Mouse (Mus musculus): ENCODE data around the gene Bach1. TPM values are rescaled to one million over a fixed set of nuclear protein-coding genes. Genes with fewer than 3 reads are reported as not detected.

The Bach1 gene
- polyA plus RNA-seq, 1 experiment from 2014 or later = 14.3 TPM

- H3K4me1 ChIP-seq (ENCODE audit: control insufficient read depth, insufficient read depth, low read length) = peaks cover 3% of the 10 kb centered on the region
- H3K4me3 ChIP-seq (ENCODE audit: low read depth, low read length) = no peak overlapping the region
- no peak overlapping the region for H3K27ac ChIP-seq (ENCODE audit: low read length)
- H3K9me3 ChIP-seq (replicated peaks; ENCODE audit: control insufficient read depth, low read length, poor library complexity, severe bottlenecking) = no peaks in the 10 kb centered on the region
- no peak for ATAC-seq
- H3K4me2 ChIP-seq (ENCODE audit: low read length) = no peak overlapping the region
- WGBS = 87% methylated on average over 18 of the region's 18 CpGs
- H3K27me3 ChIP-seq (ENCODE audit: control insufficient read depth, insufficient read depth, low read depth, low read length) = no peaks in the 10 kb centered on the region
- no peak overlapping the region for H3K9ac ChIP-seq (ENCODE audit: low read depth, low read length)
- H3K36me3 ChIP-seq (ENCODE audit: control insufficient read depth, insufficient read depth, low read length) = 0 out of 2 replicates have a peak, but pooled peaks cover 3% of the 10 kb centered on the region
Observed at GRCm38 (mm10) chr16:87712986-87713693, 14.4 kb downstream of the Bach1 start.

DNA sequence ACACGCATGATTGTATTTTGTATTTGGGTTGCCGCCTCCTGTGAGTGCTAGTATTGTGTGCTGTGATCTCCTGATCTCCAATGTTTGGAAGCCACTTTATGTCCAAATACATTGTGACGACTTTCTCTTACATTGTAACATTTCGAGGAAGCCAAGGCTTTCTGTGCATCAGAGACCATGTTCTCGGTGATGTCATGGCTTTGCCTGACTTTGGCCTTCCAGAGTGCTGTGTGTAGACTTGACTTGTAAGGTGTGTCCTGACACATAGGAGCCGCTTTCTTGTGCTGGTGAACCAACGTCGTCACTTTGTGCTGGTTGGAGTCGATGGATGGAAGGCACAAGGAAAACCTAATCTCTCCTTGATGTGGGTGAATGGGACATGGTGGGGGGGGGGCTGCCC, 15.8 kb downstream of the Bach1 start:
- no peak overlapping the region for H3K27ac ChIP-seq (ENCODE audit: low read length)
- no peak overlapping the region for H3K4me3 ChIP-seq (ENCODE audit: low read depth, low read length)
- no peaks in the 10 kb centered on the region for H3K27me3 ChIP-seq (ENCODE audit: control insufficient read depth, insufficient read depth, low read depth, low read length)
- whole genome bisulfite sequencing = 93% methylated on average over 9 of the region's 9 CpGs
- H3K36me3 ChIP-seq (ENCODE audit: control insufficient read depth, insufficient read depth, low read length) = 0 out of 2 replicates have a peak, but pooled peaks cover 3% of the 10 kb centered on the region
- H3K4me1 ChIP-seq (ENCODE audit: control insufficient read depth, insufficient read depth, low read length) = no peaks in the 10 kb centered on the region; the same call in 1 of the 2 replicates
- H3K4me2 ChIP-seq (ENCODE audit: low read length) = no peak overlapping the region
- 0 out of 2 replicates have a peak, but pooled peaks have one; percentile 19 for ATAC-seq
- no peaks in the 10 kb centered on the region for H3K9me3 ChIP-seq (replicated peaks; ENCODE audit: control insufficient read depth, low read length, poor library complexity, severe bottlenecking)
- H3K9ac ChIP-seq (ENCODE audit: low read depth, low read length) = no peak overlapping the region

DNA sequence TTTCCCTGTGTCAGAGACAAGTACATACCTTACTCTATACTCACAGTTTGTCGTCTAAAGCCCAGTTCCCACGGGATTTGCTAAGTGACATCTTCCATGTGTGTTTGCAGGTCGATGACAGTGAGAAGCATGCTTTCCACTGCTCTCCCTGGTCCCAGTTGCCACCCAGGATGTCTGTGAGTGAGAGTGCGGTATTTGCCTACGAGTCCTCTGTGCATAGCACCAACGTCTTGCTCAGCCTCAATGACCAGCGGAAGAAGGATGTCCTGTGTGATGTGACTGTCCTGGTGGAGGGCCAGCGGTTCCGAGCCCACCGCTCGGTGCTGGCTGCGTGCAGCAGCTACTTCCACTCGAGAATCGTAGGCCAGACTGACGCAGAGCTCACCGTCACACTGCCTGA, 16.5 kb downstream of the Bach1 start:
- Histone ChIP-seq H3K4me3 (ENCODE audit: low read depth, low read length) (no peak overlapping the region), H3K9ac (ENCODE audit: low read depth, low read length) (no peak overlapping the region), H3K27ac (ENCODE audit: low read length) (no peak overlapping the region), H3K9me3 (replicated peaks; ENCODE audit: control insufficient read depth, low read length, poor library complexity, severe bottlenecking) (no peaks in the 10 kb centered on the region), H3K27me3 (ENCODE audit: control insufficient read depth, insufficient read depth, low read depth, low read length) (no peaks in the 10 kb centered on the region), H3K4me1 (ENCODE audit: control insufficient read depth, insufficient read depth, low read length) (no peaks in the 10 kb centered on the region; the same call in 1 of the 2 replicates), H3K4me2 (ENCODE audit: low read length) (no peak overlapping the region), H3K36me3 (ENCODE audit: control insufficient read depth, insufficient read depth, low read length) (peaks cover 5% of the 10 kb centered on the region; the same call in 1 of the 2 replicates)
- ATAC-seq = no peak
- WGBS = 92% methylated on average over 16 of the region's 16 CpGs

DNA sequence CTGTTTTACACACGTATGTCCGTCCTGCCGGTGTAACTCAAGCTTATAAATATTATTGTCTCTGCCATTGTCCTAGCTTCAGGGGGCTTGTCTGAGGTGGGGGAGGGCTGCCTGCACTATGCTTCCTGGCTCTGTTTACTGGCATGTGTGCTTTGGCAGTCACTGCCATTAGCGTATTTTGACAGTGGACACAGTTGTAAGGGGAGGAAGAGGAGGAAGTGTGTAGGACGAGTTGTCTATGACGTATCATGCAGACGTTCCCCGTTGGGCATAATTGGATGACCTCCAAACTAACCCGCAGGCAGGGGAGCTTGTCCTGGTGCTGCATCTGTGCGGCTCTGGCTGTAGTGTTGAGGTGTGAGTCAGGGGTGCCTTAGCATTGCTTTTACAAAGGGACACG, 17.5 kb downstream of the Bach1 start:
- Histone ChIP-seq H3K9me3 (replicated peaks; ENCODE audit: control insufficient read depth, low read length, poor library complexity, severe bottlenecking) (no peaks in the 10 kb centered on the region), H3K4me2 (ENCODE audit: low read length) (no peak overlapping the region), H3K4me3 (ENCODE audit: low read depth, low read length) (no peak overlapping the region), H3K4me1 (ENCODE audit: control insufficient read depth, insufficient read depth, low read length) (no peaks in the 10 kb centered on the region; the same call in 1 of the 2 replicates), H3K9ac (ENCODE audit: low read depth, low read length) (no peak overlapping the region), H3K27ac (ENCODE audit: low read length) (no peak overlapping the region), H3K27me3 (ENCODE audit: control insufficient read depth, insufficient read depth, low read depth, low read length) (no peaks in the 10 kb centered on the region), H3K36me3 (ENCODE audit: control insufficient read depth, insufficient read depth, low read length) (peaks cover 6% of the 10 kb centered on the region; the same call in 1 of the 2 replicates)
- no peak for ATAC-seq
- WGBS = 77% methylated on average over 11 of the region's 11 CpGs

- WGBS = 70% methylated on average over 5 of the region's 5 CpGs
- H3K27me3 ChIP-seq (ENCODE audit: control insufficient read depth, insufficient read depth, low read depth, low read length) = no peaks in the 10 kb centered on the region
- no peak overlapping the region for H3K4me3 ChIP-seq (ENCODE audit: low read depth, low read length)
- H3K9me3 ChIP-seq (replicated peaks; ENCODE audit: control insufficient read depth, low read length, poor library complexity, severe bottlenecking) = no peaks in the 10 kb centered on the region
- no peak for ATAC-seq
- no peak overlapping the region for H3K4me2 ChIP-seq (ENCODE audit: low read length)
- no peaks in the 10 kb centered on the region for H3K4me1 ChIP-seq (ENCODE audit: control insufficient read depth, insufficient read depth, low read length)
- H3K9ac ChIP-seq (ENCODE audit: low read depth, low read length) = no peak overlapping the region
- H3K36me3 ChIP-seq (ENCODE audit: control insufficient read depth, insufficient read depth, low read length) = peaks cover 6% of the 10 kb centered on the region; the same call in 1 of the 2 replicates
- H3K27ac ChIP-seq (ENCODE audit: low read length) = no peak overlapping the region
Observed at GRCm38 (mm10) chr16:87717046-87717660, 18.4 kb downstream of the Bach1 start.

- ATAC-seq = no peak
- Histone ChIP-seq H3K4me2 (ENCODE audit: low read length) (no peak overlapping the region), H3K27ac (ENCODE audit: low read length) (no peak overlapping the region), H3K4me3 (ENCODE audit: low read depth, low read length) (no peak overlapping the region), H3K9me3 (replicated peaks; ENCODE audit: control insufficient read depth, low read length, poor library complexity, severe bottlenecking) (no peaks in the 10 kb centered on the region), H3K4me1 (ENCODE audit: control insufficient read depth, insufficient read depth, low read length) (no peaks in the 10 kb centered on the region), H3K9ac (ENCODE audit: low read depth, low read length) (no peak overlapping the region), H3K27me3 (ENCODE audit: control insufficient read depth, insufficient read depth, low read depth, low read length) (no peaks in the 10 kb centered on the region), H3K36me3 (ENCODE audit: control insufficient read depth, insufficient read depth, low read length) (peaks cover 17% of the 10 kb centered on the region)
- WGBS = 90% methylated on average over 11 of the region's 11 CpGs
Observed at GRCm38 (mm10) chr16:87719071-87719470, 20.3 kb downstream of the Bach1 start.

GRCm38 (mm10) chr16:87719688-87720283, 21.0 kb downstream of the Bach1 start:
- Histone ChIP-seq H3K9me3 (replicated peaks; ENCODE audit: control insufficient read depth, low read length, poor library complexity, severe bottlenecking) (no peaks in the 10 kb centered on the region), H3K27ac (ENCODE audit: low read length) (no peak overlapping the region), H3K9ac (ENCODE audit: low read depth, low read length) (no peak overlapping the region), H3K4me1 (ENCODE audit: control insufficient read depth, insufficient read depth, low read length) (no peaks in the 10 kb centered on the region), H3K27me3 (ENCODE audit: control insufficient read depth, insufficient read depth, low read depth, low read length) (no peaks in the 10 kb centered on the region), H3K4me2 (ENCODE audit: low read length) (no peak overlapping the region), H3K36me3 (ENCODE audit: control insufficient read depth, insufficient read depth, low read length) (peaks cover 19% of the 10 kb centered on the region), H3K4me3 (ENCODE audit: low read depth, low read length) (no peak overlapping the region)
- no peak for ATAC-seq
- WGBS = 94% methylated on average over 23 of the region's 23 CpGs

DNA sequence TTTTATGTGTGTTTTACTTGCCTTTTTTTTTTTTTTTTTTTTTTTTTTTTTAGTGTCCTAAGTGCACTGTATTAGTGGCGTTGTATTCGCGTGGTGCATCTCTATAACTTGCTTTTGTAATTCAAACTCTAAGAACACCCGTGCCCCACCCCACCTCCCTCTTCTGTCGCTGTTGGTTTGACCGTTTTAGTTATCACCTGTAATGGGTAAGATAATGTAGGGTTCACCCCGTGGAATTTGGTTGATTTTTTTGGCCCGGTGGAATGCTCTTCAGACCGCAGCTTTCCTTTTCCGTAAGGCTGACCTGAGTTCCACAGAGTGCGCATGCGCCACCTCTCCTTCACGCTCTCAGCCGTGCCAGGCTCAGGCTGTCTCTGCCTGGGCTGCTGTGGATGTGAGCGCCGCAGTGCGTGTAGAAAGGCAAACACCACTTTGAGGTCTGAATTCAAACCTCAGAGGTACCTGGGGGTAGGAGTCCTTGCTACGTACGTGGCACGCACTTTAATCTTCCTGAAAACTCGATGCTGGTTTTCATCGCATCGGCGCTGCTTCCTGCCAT, 22.2 kb downstream of the Bach1 start:
- Histone ChIP-seq H3K9ac (ENCODE audit: low read depth, low read length) (no peak overlapping the region), H3K4me2 (ENCODE audit: low read length) (no peak overlapping the region), H3K36me3 (ENCODE audit: control insufficient read depth, insufficient read depth, low read length) (peaks cover 24% of the 10 kb centered on the region), H3K9me3 (replicated peaks; ENCODE audit: control insufficient read depth, low read length, poor library complexity, severe bottlenecking) (no peaks in the 10 kb centered on the region), H3K4me1 (ENCODE audit: control insufficient read depth, insufficient read depth, low read length) (no peaks in the 10 kb centered on the region), H3K27me3 (ENCODE audit: control insufficient read depth, insufficient read depth, low read depth, low read length) (no peaks in the 10 kb centered on the region), H3K4me3 (ENCODE audit: low read depth, low read length) (no peak overlapping the region), H3K27ac (ENCODE audit: low read length) (no peak overlapping the region)
- no peak for ATAC-seq
- WGBS = 94% methylated on average over 24 of the region's 24 CpGs

- Histone ChIP-seq H3K36me3 (ENCODE audit: control insufficient read depth, insufficient read depth, low read length) (peaks cover 21% of the 10 kb centered on the region), H3K27ac (ENCODE audit: low read length) (no peak overlapping the region), H3K9ac (ENCODE audit: low read depth, low read length) (no peak overlapping the region), H3K27me3 (ENCODE audit: control insufficient read depth, insufficient read depth, low read depth, low read length) (no peaks in the 10 kb centered on the region), H3K4me3 (ENCODE audit: low read depth, low read length) (no peak overlapping the region), H3K4me2 (ENCODE audit: low read length) (no peak overlapping the region), H3K4me1 (ENCODE audit: control insufficient read depth, insufficient read depth, low read length) (0 out of 2 replicates have a peak, but pooled peaks cover 3% of the 10 kb centered on the region), H3K9me3 (replicated peaks; ENCODE audit: control insufficient read depth, low read length, poor library complexity, severe bottlenecking) (no peaks in the 10 kb centered on the region)
- no peak for ATAC-seq
- WGBS = 94% methylated on average over 5 of the region's 5 CpGs
Observed at GRCm38 (mm10) chr16:87722857-87723256, 24.1 kb downstream of the Bach1 start.
